Mouse (Mus musculus) liver, postnatal 0 days (tissue): ENCODE measurements around the gene Sdk2.

Experiments used
- CTCF ChIP-seq: sonication (generic); IDR thresholded peaks from 2 replicates; pipeline ENCODE4 v1.5.1; 2016; ENCODE audit warnings: antibody characterized with exemption, low read depth
- EP300 ChIP-seq: IDR thresholded peaks from 2 replicates; pipeline ENCODE4 v1.6.1; 2016; ENCODE audit warnings: antibody characterized with exemption, low read depth, mild to moderate bottlenecking

DNA sequence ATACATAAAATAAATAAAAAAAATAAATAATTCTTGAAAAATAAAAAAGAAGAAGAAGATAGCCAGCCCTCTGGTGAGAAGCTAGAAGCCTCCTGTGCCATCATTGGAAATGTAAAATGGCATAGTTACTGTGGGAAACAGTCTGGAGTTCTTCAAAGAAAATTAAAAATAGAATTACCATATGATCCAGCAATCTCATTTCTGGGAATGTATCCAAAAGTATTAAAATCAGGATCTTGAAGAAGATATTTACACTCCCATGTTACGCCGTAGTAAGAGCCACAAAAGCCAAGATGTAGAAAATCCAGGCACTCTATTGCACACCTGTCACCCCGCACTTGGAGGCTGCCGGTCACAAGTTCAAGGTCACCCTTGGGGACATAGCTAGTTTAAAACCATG lies 250.4 kb downstream of the Sdk2 start:
- TF ChIP-seq CTCF (no peak), EP300 (no peak)
